Comparison of ENCODE assay signal across 12 mouse cellular contexts in genomic region chr13:49191673-49192035, GRCm38 (mm10). TPM values are rescaled to one million over a fixed set of nuclear protein-coding genes. Genes with fewer than 3 reads are reported as not detected.
DNase-seq lines count a peak whose midpoint lies in the region; ATAC-seq and TF ChIP-seq lines count a peak whose summit lies in the region.
"Had no signal": no experiment of that assay in that cellular context is flagged by ENCODE, and none has a peak within 500 bp of the region (broad histone marks: within the 10 kb centered on the region; RNA-seq: fewer than 3 reads in every experiment).

No protein-coding gene starts in this region.

- H3K36me3 ChIP-seq in heart, embryonic 15.5 days = peaks cover 18% of the 10 kb centered on the region
- peaks cover 9% of the 10 kb centered on the region; the same call in 1 of the 2 replicates for H3K36me3 ChIP-seq in liver, embryonic 11.5 days (ENCODE audit: control insufficient read depth, insufficient read depth, low read length)

- H3K9ac ChIP-seq in heart, embryonic 15.5 days = 0 out of 2 replicates have a peak overlapping the region, but pooled peaks have one; percentile 12
- 0 out of 2 replicates have a peak overlapping the region, but pooled peaks have one; percentile 7 for H3K9ac ChIP-seq in liver, embryonic 11.5 days (ENCODE audit: low read depth, low read length)

- in situ Hi-C loops in Patski (cut with MboI; ENCODE audit: low pct_unique_long_range_greater_than_20kb) = no loop called here

- no peaks in the 10 kb centered on the region for H3K27me3 ChIP-seq in heart, embryonic 15.5 days
- H3K27me3 ChIP-seq in Patski = no peaks in the 10 kb centered on the region
- H3K27me3 ChIP-seq in liver, embryonic 11.5 days (replicated peaks; ENCODE audit: control insufficient read depth, insufficient read depth, low read length) = no peaks in the 10 kb centered on the region

- intact Hi-C loops in heart, postnatal 36 days (cut with DNase I) = no loop called here

- DNase-seq in heart, postnatal 36 days = no peak
- DNase-seq in 3134 (ENCODE audit: extremely low read depth, insufficient read length, low spot score) (peak; percentile 34), Patski (ENCODE audit: low read depth, low spot score) (peak; percentile 80)
- DNase-seq in liver, embryonic 11.5 days (ENCODE audit: low spot score) = no peak
- no peak for DNase-seq in adrenal gland, postnatal 10 days
- DNase-seq in embryo, embryonic 9.5 days (ENCODE audit: extremely low spot score) = no peak
- DNase-seq in cerebellum, adult 18-20 months = no peak
- DNase-seq: cerebellum, postnatal 14 days; right cerebral cortex, postnatal 4 days had no signal

- peaks cover 60% of the 10 kb centered on the region for H3K4me1 ChIP-seq in heart, embryonic 15.5 days (replicated peaks)
- peaks cover 45% of the 10 kb centered on the region for H3K4me1 ChIP-seq in liver, embryonic 11.5 days (replicated peaks; ENCODE audit: control insufficient read depth, insufficient read depth, low read length)

- 50% methylated on average over 5 of the region's 5 CpGs for WGBS in heart, embryonic 15.5 days
- WGBS in liver, embryonic 11.5 days = 46% methylated on average over 5 of the region's 5 CpGs

- H3K4me3 ChIP-seq in heart, embryonic 15.5 days = no peak overlapping the region
- H3K4me3 ChIP-seq in liver, embryonic 11.5 days (ENCODE audit: low read depth, low read length) = no peak overlapping the region
- H3K4me3 ChIP-seq: erythroblast, embryonic 14.5 days; limb, embryonic 12.5 days had no signal

- POLR2A ChIA-PET in Patski (lab: Charles Lee) = interaction anchor here (0.7 kb wide), 1 partner anchor 9 kb away, joined by 3 read pairs; no protein-coding TSS in a partner anchor

- no peak for ATAC-seq in heart, embryonic 15.5 days (replicated peaks; ENCODE audit: insufficient number of reproducible peaks, insufficient read depth, low FRiP score, low read depth)
- ATAC-seq in Patski = peak; percentile 24
- no peak for ATAC-seq in liver, embryonic 11.5 days (replicated peaks; ENCODE audit: low FRiP score)

- no peaks in the 10 kb centered on the region for H3K9me3 ChIP-seq in heart, embryonic 15.5 days (replicated peaks)
- H3K9me3 ChIP-seq in liver, embryonic 11.5 days (ENCODE audit: control insufficient read depth, low read length) = no peaks in the 10 kb centered on the region
- H3K9me3 ChIP-seq: limb, embryonic 12.5 days had no signal

- peak overlapping the region; percentile 37; the same call in 1 of the 2 replicates for H3K27ac ChIP-seq in heart, embryonic 15.5 days
- H3K27ac ChIP-seq in liver, embryonic 11.5 days (ENCODE audit: low read depth, low read length) = no peak overlapping the region

- CTCF ChIA-PET in Patski (lab: Charles Lee) = interaction anchor here (3.0 kb wide), 1 partner anchor 22 kb away, joined by 9 read pairs; no protein-coding TSS in a partner anchor

- no peak overlapping the region for H3K4me2 ChIP-seq in heart, embryonic 15.5 days
- H3K4me2 ChIP-seq in liver, embryonic 11.5 days = no peak overlapping the region
- H3K4me2 ChIP-seq: limb, embryonic 12.5 days had no signal

- no peak for TF ChIP-seq CTCF in Patski (IDR thresholded peaks at IDR 0.05)

RNA-seq across cellular contexts. Expression of gene Ninj1, which starts 4.4 kb away (rescaled TPM):
- polyA plus RNA-seq in heart, embryonic 15.5 days (2015; fragmentation: Nextera tagmentation; extraction: Ambion mirVana) = 70.2 and 75.7 TPM in 2 replicates
- total RNA-seq in heart, postnatal 36 days (2021) = 100 to 1,000 TPM; 110 to 136 TPM
- 106 TPM for polyA plus RNA-seq in Patski (2021)
- 54.2 and 59.8 TPM in 2 replicates for polyA plus RNA-seq in liver, embryonic 11.5 days (2014; fragmentation: Nextera tagmentation; extraction: Ambion mirVana)
- total RNA-seq in adrenal gland, postnatal 10 days (2021) = 10 to 100 TPM; 77.3 to 79.6 TPM

RNA-seq across cellular contexts. Expression of gene Card19, which starts 24.2 kb away (rescaled TPM):
- 121 and 126 TPM in 2 replicates for polyA plus RNA-seq in heart, embryonic 15.5 days (2015; fragmentation: Nextera tagmentation; extraction: Ambion mirVana)
- total RNA-seq in heart, postnatal 36 days (2021) = 100 to 1,000 TPM; 152 to 164 TPM
- polyA plus RNA-seq in Patski (2021) = 58.9 TPM
- polyA plus RNA-seq in liver, embryonic 11.5 days (2014; fragmentation: Nextera tagmentation; extraction: Ambion mirVana) = 23.1 and 26.2 TPM in 2 replicates
- 10 to 100 TPM; 52.5 to 58.9 TPM for total RNA-seq in adrenal gland, postnatal 10 days (2021)

RNA-seq across cellular contexts. Expression of gene Wnk2, which starts 43.8 kb away (rescaled TPM):
- polyA plus RNA-seq in heart, embryonic 15.5 days (2015; fragmentation: Nextera tagmentation; extraction: Ambion mirVana) = 1.4 and 2.0 TPM in 2 replicates
- 10 to 100 TPM; 75.0 to 77.2 TPM for total RNA-seq in heart, postnatal 36 days (2021)
- polyA plus RNA-seq in Patski (2021) = 1.8 TPM
- 0.34 and 0.45 TPM in 2 replicates for polyA plus RNA-seq in liver, embryonic 11.5 days (2014; fragmentation: Nextera tagmentation; extraction: Ambion mirVana)
- total RNA-seq in adrenal gland, postnatal 10 days (2021) = 1 to 10 TPM; 4.1 to 8.3 TPM
- polyA plus RNA-seq: erythroblast, embryonic 14.5 days had no signal

RNA-seq across cellular contexts. Expression of gene Susd3, which starts 56.9 kb away (rescaled TPM):
- polyA plus RNA-seq in heart, embryonic 15.5 days (2015; fragmentation: Nextera tagmentation; extraction: Ambion mirVana) = 1.6 and 2.5 TPM in 2 replicates
- 1 to 10 TPM; 1.1 to 1.3 TPM for total RNA-seq in heart, postnatal 36 days (2021)
- polyA plus RNA-seq in Patski (2021) = not detected
- polyA plus RNA-seq in liver, embryonic 11.5 days (2014; fragmentation: Nextera tagmentation; extraction: Ambion mirVana) = 4.4 and 5.2 TPM in 2 replicates
- 1 to 10 TPM; 1.8 to 1.9 TPM for total RNA-seq in adrenal gland, postnatal 10 days (2021)

Comparison
In these comparisons a context has a peak if more than half of its experiments do, and no peak if none do; other contexts are left out.
1. DNase-seq: peak in 3134 (single experiment) and Patski (single experiment); none in heart, postnatal 36 days (0 of 2), liver, embryonic 11.5 days (single experiment), adrenal gland, postnatal 10 days (single experiment), embryo, embryonic 9.5 days (single experiment) and cerebellum, adult 18-20 months (0 of 2).